Mouse (Mus musculus) hindbrain, embryonic 15.5 days (tissue): Measurements from ENCODE around the gene Pgp. TPM values are rescaled to one million over a fixed set of nuclear protein-coding genes. Genes with fewer than 3 reads are reported as not detected.
"Not testable (repeated sequence)": the region's sequence is repeated elsewhere in the genome, so short reads cannot be mapped to it uniquely, and the experiment has no call there.

ENCODE experiments used
- ATAC-seq: fragments of 200-750 bp; cut with Nextera tagmentation; 2 replicates; pipeline ENCODE4 v1.8.0; 2017; ENCODE audit warnings: low read depth, moderate number of reproducible peaks, moderate TSS enrichment; ENCODE audit not compliant: low FRiP score
- H3K27ac ChIP-seq: fragments of 300-500 bp; sonication (generic); replicated peaks from 2 replicates; pipeline ENCODE4 v1.5.1; 2015; ENCODE audit warnings: mild to moderate bottlenecking, inconsistent platforms
- H3K27me3 ChIP-seq: fragments of 300-500 bp; sonication (generic); 2 replicates; pipeline ENCODE4 v1.6.1; 2015; ENCODE audit warnings: control low read depth, inconsistent platforms
- H3K36me3 ChIP-seq: fragments of 300-500 bp; sonication (generic); 2 replicates; pipeline ENCODE4 v1.6.1; 2015; ENCODE audit warnings: control low read depth, inconsistent platforms
- H3K4me1 ChIP-seq: fragments of 300-500 bp; sonication (generic); replicated peaks from 2 replicates; pipeline ENCODE4 v1.6.1; 2015; ENCODE audit warnings: control low read depth, inconsistent platforms
- H3K4me2 ChIP-seq: fragments of 300-500 bp; sonication (generic); 2 replicates; pipeline ENCODE4 v1.6.1; 2015; ENCODE audit warnings: moderate library complexity, mild to moderate bottlenecking, inconsistent platforms
- H3K4me3 ChIP-seq: fragments of 300-500 bp; sonication (generic); 2 replicates; pipeline ENCODE4 v1.5.1; 2015; ENCODE audit warnings: mild to moderate bottlenecking, inconsistent platforms
- H3K9ac ChIP-seq: fragments of 300-500 bp; sonication (generic); 2 replicates; pipeline ENCODE4 v1.6.1; 2015; ENCODE audit warnings: inconsistent platforms
- H3K9me3 ChIP-seq: fragments of 300-500 bp; sonication (generic); 2 replicates; pipeline ENCODE4 v1.6.1; 2016; ENCODE audit warnings: control low read depth, inconsistent platforms
- WGBS: fragments of 180-500 bp; shearing (Covaris S2); methylation state at CpG from one replicate; pipeline ENCODE4 v1.1.7; 2015; 5-methylcytosine and 5-hydroxymethylcytosine counted together
- polyA plus RNA-seq: library from polyadenylated mRNA; unstranded; fragments of >200 nt; fragmentation: Nextera tagmentation; extraction: Ambion mirVana; gene quantifications from 2 replicates; pipeline ENCODE4 v1.2.1, GENCODE M21; 2015

Pgp gene
- polyA plus RNA-seq, 1 experiment from 2014 or later, result 75.6 TPM

DNA sequence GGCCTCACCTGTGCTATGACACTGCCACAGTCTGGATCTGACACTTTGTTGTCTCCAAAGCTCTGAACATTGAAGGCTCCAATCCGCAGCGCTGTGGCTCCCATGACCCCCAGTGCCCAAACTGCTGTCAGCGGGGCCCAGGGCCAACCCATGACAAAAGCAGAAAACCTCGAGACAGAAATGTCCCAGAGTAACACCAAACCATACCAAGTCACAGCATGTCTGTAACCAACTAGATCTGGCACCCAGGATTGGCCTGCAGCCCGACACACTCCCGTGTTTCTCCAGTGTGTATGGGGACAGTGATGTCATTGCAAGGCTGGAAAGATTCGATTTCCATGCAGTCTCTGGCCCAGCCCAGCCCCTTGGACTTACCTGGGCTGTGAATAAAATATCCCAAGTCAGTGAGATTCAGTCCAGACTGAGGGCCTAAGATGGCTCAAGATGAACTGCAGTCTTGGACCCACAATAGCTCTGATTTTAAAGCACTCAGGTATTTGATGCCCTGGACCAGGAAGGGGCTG is 27.5 kb upstream of the Pgp start, which contains the start of gene Dnase1l2:
Gene Dnase1l2 (minus strand): TSS at position 474 of the 524 bp plus-strand sequence.
- H3K4me2 ChIP-seq, result no peak within 1 kb of the TSS
- no peaks in the 10 kb centered on the region for H3K9me3 ChIP-seq
- WGBS, result 86% methylated on average over 7 of the region's 7 CpGs
- no peak for ATAC-seq
- H3K4me1 ChIP-seq, result no peaks in the 10 kb centered on the region
- H3K9ac ChIP-seq, result no peak within 1 kb of the TSS
- H3K27ac ChIP-seq, result no peak within 1 kb of the TSS
- no peaks in the 10 kb centered on the region for H3K27me3 ChIP-seq
- H3K36me3 ChIP-seq, result peaks cover 69% of the 10 kb centered on the region
- H3K4me3 ChIP-seq, result no peak within 1 kb of the TSS

DNA sequence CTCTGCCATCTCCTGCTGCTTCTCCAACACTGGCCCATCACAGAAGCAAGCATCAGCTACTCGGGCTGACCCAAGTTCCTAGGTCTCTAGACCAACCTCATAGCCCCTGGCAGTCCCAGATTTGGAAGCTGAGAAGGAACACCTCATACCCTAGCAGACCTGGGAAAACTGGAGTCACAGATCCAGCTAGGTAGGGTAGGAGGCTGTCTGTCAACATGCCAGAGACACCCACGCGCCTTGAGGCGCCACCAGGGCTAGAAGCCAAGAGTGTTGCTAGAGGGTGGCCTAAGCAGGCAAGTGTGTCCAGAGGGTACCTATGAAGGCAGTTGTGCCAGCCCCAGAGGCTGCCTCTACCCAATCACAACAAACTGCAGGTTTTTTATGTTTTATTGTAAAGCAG is 26.8 kb upstream of the Pgp start:
- Histone ChIP-seq H3K9ac (no peak overlapping the region), H3K36me3 (peaks cover 73% of the 10 kb centered on the region), H3K4me1 (no peaks in the 10 kb centered on the region), H3K4me2 (no peak overlapping the region), H3K9me3 (no peaks in the 10 kb centered on the region), H3K27me3 (no peaks in the 10 kb centered on the region), H3K27ac (no peak overlapping the region), H3K4me3 (no peak overlapping the region)
- WGBS, result 93% methylated on average over 4 of the region's 4 CpGs
- no peak for ATAC-seq

DNA sequence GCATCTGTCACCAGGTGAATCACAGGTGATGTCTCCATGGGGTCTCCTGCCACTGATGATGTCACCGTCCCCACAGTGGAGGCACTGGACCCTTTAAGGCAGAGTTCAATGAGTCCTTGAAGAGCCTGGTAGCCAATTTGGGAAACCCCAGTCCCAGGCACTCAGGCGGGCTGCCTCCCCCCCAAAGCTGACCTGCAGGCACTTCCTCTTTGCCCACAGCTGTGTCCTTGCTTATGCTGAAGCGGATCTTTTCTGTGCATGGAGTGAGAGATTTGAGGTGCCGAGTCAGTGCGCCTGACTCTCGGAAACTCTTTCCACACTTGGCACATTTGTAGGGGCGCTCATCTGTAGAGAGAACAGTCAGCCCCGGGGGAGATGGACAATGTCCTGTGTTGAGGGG is 23.6 kb upstream of the Pgp start:
- Histone ChIP-seq H3K9ac (no peak overlapping the region), H3K36me3 (peaks cover 81% of the 10 kb centered on the region), H3K4me2 (no peak overlapping the region), H3K27me3 (no peaks in the 10 kb centered on the region), H3K4me1 (peaks cover 4% of the 10 kb centered on the region; the same call in 1 of the 2 replicates), H3K9me3 (no peaks in the 10 kb centered on the region), H3K4me3 (no peak overlapping the region), H3K27ac (no peak overlapping the region)
- ATAC-seq, result no peak
- 89% methylated on average over 8 of the region's 8 CpGs for WGBS

DNA sequence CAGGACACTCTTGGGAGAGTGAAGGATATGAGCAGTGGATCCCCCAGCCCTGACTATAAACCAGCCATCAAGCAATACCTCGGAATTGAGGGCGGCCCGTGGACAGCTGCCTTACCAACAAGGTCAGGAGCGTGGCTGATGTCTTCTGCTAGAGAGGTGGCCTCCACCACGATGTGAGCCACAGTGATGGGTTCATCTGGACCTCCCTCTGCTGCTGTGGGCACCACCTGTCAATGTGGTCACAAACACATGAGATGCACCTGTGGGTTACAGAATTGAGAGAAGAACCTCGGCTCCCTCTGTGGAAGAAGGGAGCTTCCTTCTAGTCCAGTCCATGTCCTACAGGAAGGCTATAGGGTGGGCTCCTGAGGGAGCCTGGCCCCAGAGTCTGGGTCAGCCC is 20.7 kb upstream of the Pgp start:
- WGBS, result 96% methylated on average over 6 of the region's 6 CpGs
- Histone ChIP-seq H3K4me3 (no peak overlapping the region), H3K4me1 (peaks cover 23% of the 10 kb centered on the region), H3K27ac (no peak overlapping the region), H3K9ac (no peak overlapping the region), H3K27me3 (no peaks in the 10 kb centered on the region), H3K9me3 (no peaks in the 10 kb centered on the region), H3K36me3 (peaks cover 65% of the 10 kb centered on the region), H3K4me2 (no peak overlapping the region)
- no peak for ATAC-seq

GRCm38 (mm10) chr17:24451220-24451619 is 19.0 kb upstream of the Pgp start:
- no peak overlapping the region for H3K4me2 ChIP-seq
- peaks cover 27% of the 10 kb centered on the region for H3K4me1 ChIP-seq
- H3K9me3 ChIP-seq, result no peaks in the 10 kb centered on the region
- H3K9ac ChIP-seq, result no peak overlapping the region
- no peak overlapping the region for H3K4me3 ChIP-seq
- ATAC-seq, result no peak
- no peak overlapping the region for H3K27ac ChIP-seq
- peaks cover 48% of the 10 kb centered on the region for H3K36me3 ChIP-seq
- 94% methylated on average over 6 of the region's 6 CpGs for WGBS
- no peaks in the 10 kb centered on the region for H3K27me3 ChIP-seq

DNA sequence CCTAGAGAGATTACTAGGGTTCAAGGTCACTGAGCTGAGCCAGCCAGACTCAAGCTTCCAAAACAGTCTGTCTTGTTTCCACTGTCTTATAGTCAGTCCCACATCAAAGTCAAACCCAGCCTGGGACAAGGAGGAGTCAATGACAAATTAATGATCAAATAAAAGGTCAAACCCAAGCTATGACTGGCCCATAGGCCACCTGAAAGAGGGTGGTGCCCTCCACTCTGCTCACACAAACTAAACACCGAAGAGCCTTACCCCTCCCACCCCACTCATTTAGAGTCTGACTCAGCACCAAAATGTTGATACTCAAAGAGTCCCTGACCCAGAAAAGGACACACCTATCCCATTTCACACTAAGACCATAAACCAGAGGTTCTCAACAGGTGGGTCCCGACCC is 16.8 kb upstream of the Pgp start:
- H3K27me3 ChIP-seq, result no peaks in the 10 kb centered on the region
- no peak overlapping the region for H3K4me3 ChIP-seq
- ATAC-seq, result no peak
- H3K9me3 ChIP-seq, result no peaks in the 10 kb centered on the region
- H3K4me2 ChIP-seq, result peak overlapping the region; percentile 63; the same call in 1 of the 2 replicates
- H3K36me3 ChIP-seq, result peaks cover 27% of the 10 kb centered on the region
- no peak overlapping the region for H3K27ac ChIP-seq
- 91% methylated on average over 2 of the region's 2 CpGs for WGBS
- H3K9ac ChIP-seq, result no peak overlapping the region
- H3K4me1 ChIP-seq, result peaks cover 27% of the 10 kb centered on the region

GRCm38 (mm10) chr17:24454218-24454755 is 15.9 kb upstream of the Pgp start:
- ATAC-seq, result no peak
- no peaks in the 10 kb centered on the region for H3K27me3 ChIP-seq
- H3K27ac ChIP-seq, result peak overlapping the region; percentile 92
- 9% methylated on average over 14 of the region's 14 CpGs for WGBS
- peak overlapping the region; percentile 72 for H3K4me3 ChIP-seq
- H3K9me3 ChIP-seq, result no peaks in the 10 kb centered on the region
- H3K4me2 ChIP-seq, result peak overlapping the region; percentile 63
- peak overlapping the region; percentile 78 for H3K9ac ChIP-seq
- peaks cover 27% of the 10 kb centered on the region for H3K4me1 ChIP-seq
- peaks cover 18% of the 10 kb centered on the region for H3K36me3 ChIP-seq

DNA sequence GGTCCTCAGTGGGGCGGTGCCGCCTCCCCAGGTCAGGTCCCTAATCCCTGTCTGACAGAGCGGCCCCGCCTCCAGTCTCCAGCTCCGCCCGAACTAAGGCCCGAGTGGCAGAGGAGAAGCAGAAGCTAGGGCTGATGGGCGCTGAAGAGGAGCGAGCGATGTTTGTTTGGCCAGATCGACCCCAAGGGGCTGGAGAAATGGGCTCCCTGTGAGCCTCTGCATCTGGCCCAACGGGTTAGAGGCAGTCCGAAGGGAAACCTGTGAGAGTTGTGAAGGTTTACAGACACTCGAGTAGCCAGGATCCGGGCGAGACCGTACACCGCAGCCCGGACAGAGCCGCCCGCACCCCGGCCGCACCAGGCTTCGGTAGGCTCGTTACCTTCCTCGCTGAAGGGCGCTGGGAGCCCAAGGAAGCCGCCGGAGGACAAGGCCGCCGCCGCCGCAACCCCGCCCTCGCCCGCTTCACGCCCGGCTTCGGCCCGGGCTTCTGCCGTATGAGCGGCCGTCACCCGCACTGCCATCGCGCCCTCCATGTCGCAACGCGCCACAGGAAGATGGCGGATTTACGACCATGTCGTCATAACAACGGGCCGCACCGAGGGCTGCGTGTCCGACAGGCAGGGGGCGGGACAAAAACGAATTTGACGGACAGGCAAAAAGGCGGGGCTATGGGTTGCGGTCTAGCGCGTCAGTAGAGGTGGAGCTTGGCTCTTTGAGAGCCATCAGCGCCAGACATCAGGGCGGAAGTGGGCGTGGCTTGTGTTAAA is 15.3 kb upstream of the Pgp start:
- Histone ChIP-seq H3K4me2 (peak overlapping the region; percentile 63), H3K27ac (peak overlapping the region; percentile 92), H3K4me1 (peaks cover 27% of the 10 kb centered on the region), H3K4me3 (peak overlapping the region; percentile 72), H3K27me3 (no peaks in the 10 kb centered on the region), H3K9ac (peak overlapping the region; percentile 78), H3K9me3 (no peaks in the 10 kb centered on the region), H3K36me3 (peaks cover 12% of the 10 kb centered on the region)
- peak; percentile 94 for ATAC-seq
- 0% methylated on average over 67 of the region's 67 CpGs for WGBS

DNA sequence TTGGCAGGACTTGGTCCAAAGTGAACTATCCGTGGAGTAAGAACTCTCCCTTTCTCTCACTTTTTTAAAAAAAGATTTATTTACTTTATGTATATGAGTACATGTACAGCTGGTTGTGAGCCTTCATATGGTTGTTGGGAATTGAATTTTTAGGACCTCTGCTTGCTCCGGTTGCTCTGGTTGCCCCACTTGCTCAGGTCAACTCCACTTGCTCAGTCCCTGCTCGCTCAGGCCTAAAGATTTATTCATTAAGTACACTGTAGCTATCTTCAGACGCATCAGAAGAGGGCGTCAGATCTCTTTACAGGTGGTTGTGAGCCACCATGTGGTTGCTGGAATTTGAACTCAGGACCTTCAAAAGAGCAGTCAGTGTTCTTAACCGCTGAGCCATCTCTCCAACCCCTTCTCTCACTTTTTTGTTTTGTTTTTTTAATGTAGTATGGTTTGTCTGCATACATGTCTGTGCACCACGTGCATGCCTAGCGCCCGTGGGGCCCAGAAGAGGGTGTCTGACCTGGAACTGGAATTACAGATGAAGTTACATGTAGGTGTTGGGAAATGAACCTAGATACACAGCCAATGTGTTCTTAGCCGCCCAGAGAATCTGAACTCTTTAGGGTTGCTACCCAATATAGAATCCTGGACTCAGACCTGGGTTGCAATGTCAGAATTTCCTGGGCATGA is 14.5 kb upstream of the Pgp start:
- not testable (repeated sequence) for H3K27me3 ChIP-seq, H3K9ac ChIP-seq, ATAC-seq, H3K9me3 ChIP-seq, H3K36me3 ChIP-seq
- H3K27ac ChIP-seq, result peak overlapping the region; percentile 92; the same call in 1 of the 2 replicates
- H3K4me2 ChIP-seq, result peak overlapping the region; percentile 63
- H3K4me1 ChIP-seq, result peaks cover 27% of the 10 kb centered on the region
- peak overlapping the region; percentile 72 for H3K4me3 ChIP-seq
- WGBS, result 49% methylated on average over 10 of the region's 10 CpGs

DNA sequence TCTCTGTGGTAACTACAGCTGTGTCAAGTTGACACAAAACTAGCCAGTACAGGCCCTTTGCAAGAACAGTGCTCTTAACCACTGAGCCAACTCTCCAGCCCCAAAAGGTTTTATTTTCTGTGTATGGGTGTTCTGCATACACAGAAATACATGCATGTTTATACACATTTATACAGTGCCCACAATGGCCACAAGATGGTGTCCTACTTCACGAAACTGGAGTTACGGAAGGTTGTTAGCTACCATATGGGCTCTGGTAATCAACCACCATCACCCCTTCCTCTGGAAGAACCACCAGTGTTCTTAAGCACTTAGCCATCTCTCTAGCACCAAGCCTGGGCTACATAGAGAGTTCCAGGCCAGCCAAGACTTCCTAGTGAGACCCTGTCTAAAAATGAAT is 8.6 kb upstream of the Pgp start:
- Histone ChIP-seq H3K4me2 (no peak overlapping the region), H3K36me3 (no peaks in the 10 kb centered on the region), H3K27me3 (no peaks in the 10 kb centered on the region), H3K9me3 (no peaks in the 10 kb centered on the region), H3K4me1 (no peaks in the 10 kb centered on the region), H3K27ac (no peak overlapping the region), H3K9ac (no peak overlapping the region), H3K4me3 (no peak overlapping the region)
- WGBS, result 83% methylated on average over 2 of the region's 2 CpGs
- no peak for ATAC-seq

DNA sequence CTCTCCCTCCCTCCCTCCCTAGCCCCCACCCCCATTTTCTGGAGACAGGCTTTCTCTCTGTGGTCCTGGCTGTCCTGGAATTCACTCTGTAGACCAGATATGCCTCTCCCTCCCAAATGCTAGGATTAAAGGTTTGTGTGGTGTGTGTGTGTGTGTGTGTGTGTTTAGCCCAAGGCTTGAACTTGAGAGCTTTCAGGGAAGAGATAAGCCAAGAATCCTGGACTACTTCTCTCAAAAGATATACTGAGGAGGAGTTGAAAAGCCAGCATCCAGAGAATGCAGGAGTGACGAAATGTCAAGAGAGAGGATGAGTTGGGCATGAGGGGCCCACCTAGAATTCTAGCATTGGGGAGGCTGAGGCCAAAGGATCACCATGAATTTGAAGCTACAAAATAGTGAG is 7.3 kb upstream of the Pgp start:
- H3K9me3 ChIP-seq, result no peaks in the 10 kb centered on the region
- no peak overlapping the region for H3K4me2 ChIP-seq
- ATAC-seq, result no peak
- no peaks in the 10 kb centered on the region for H3K27me3 ChIP-seq
- no peak overlapping the region for H3K4me3 ChIP-seq
- no peaks in the 10 kb centered on the region for H3K4me1 ChIP-seq
- no peak overlapping the region for H3K9ac ChIP-seq
- no peak overlapping the region for H3K27ac ChIP-seq
- no peaks in the 10 kb centered on the region for H3K36me3 ChIP-seq
- WGBS, result 85% methylated on average over 1 of the region's 1 CpGs
